Mouse (Mus musculus) cerebellum, adult 2 months (tissue): Measurements from ENCODE around the gene Pde4dip.

Source experiments
- CTCF ChIP-seq: fragments of 200-500 bp; IDR thresholded peaks from 2 replicates; pipeline ENCODE4 v1.5.1; 2011; ENCODE audit warnings: low read depth, mild to moderate bottlenecking, control low read depth, low read length, moderate library complexity, borderline replicate concordance; ENCODE audit not compliant: insufficient read depth
- POLR2A ChIP-seq: fragments of 200-500 bp; IDR thresholded peaks from 2 replicates; pipeline ENCODE4 v1.6.1; 2011; ENCODE audit warnings: low read length, control low read depth, borderline replicate concordance; ENCODE audit not compliant: insufficient read depth

DNA sequence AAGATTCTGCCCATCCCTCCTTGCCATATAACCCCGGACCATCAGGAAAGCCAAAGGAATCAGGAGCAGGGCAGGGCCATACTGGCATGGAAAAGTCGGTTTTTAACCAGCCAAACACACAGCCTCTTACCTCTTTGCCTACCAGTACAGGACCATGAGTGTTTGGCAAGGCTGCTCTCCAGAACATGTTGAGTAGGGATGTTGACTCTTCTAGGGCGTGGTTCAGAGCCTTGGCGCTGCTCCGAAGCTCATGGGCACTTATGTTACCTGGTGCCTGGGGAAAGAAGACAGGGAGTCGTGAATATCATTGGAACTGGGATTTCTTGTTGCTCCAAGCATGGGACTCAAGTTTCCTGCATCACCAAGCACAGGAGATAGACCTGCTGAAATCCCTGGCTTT lies 194.7 kb downstream of the Pde4dip start:
- no peak for TF ChIP-seq CTCF
- no peak for TF ChIP-seq POLR2A
